Mouse (Mus musculus) spleen, adult 2 months (tissue): Measurements from ENCODE around the gene Plin1.

Experiments
- CTCF ChIP-seq: fragments of 200-500 bp; IDR thresholded peaks from 2 replicates; pipeline ENCODE4 v1.5.1; 2011; ENCODE audit warnings: mild to moderate bottlenecking, inconsistent platforms; ENCODE audit not compliant: insufficient read depth, insufficient read length, insufficient replicate concordance; ENCODE audit errors: extremely low read depth
- POLR2A ChIP-seq: fragments of 200-500 bp; IDR thresholded peaks from 2 replicates; pipeline ENCODE4 v1.6.1; 2011; ENCODE audit warnings: low read depth, low read length, inconsistent platforms

- TF ChIP-seq CTCF: no peak
- no peak for TF ChIP-seq POLR2A
Measured at GRCm38 (mm10) chr7:79781826-79782515, 49.3 kb upstream of the Plin1 start.
